Mouse (Mus musculus): ENCODE data around the gene Ccdc102a. TPM values are rescaled to one million over a fixed set of nuclear protein-coding genes. Genes with fewer than 3 reads are reported as not detected.

Ccdc102a gene
- total and polyA plus RNA-seq, 3 experiments, result 2.5 to 5.8 (median 2.8) TPM

- H3K36me3 ChIP-seq (replicated peaks in 1 of 2; ENCODE audit: control insufficient read depth in 1 of 2, insufficient read depth in 1 of 2, low read length in 1 of 2), result peaks cover 56 to 90% of the 10 kb centered on the region in 2 experiments
- H3K4me1 ChIP-seq (ENCODE audit: control insufficient read depth in 1 of 2, insufficient read depth in 2 of 2), result peaks cover 0 to 19% of the 10 kb centered on the region in 2 experiments; a peak in 2 of 4 replicates
- H3K9me3 ChIP-seq (replicated peaks; ENCODE audit: low read length), result no peaks in the 10 kb centered on the region
- in situ Hi-C loops (cut with MboI; ENCODE audit: low pct_ligation_motif_present, low pct_unique_long_range_greater_than_20kb, low sequenced_read_pairs), result no loop called here
- no peak for DNase-seq (ENCODE audit: extremely low read depth)
- dilution Hi-C loops (cut with MboI; ENCODE audit: extremely low pct_ligation_motif_present, extremely low pct_unique_long_range_greater_than_20kb, low sequenced_read_pairs), result no loop called here
- TF ChIP-seq CHD1 (IDR thresholded peaks at IDR 0.05; ENCODE audit: low read depth, low read length), result no peak
- no peak overlapping the region for H3K4me3 ChIP-seq (replicated peaks in 1 of 3; ENCODE audit: low read depth in 2 of 3, low read length in 2 of 3, poor library complexity in 1 of 3)
- H3K9ac ChIP-seq (ENCODE audit: insufficient read depth, low read depth), result no peak overlapping the region
- H3K4me2 ChIP-seq (ENCODE audit: insufficient read depth, low read depth, poor library complexity, severe bottlenecking), result no peak overlapping the region
- H3K27ac ChIP-seq (ENCODE audit: insufficient read depth, low read depth), result no peak overlapping the region
- 0 out of 2 replicates have a peak, but pooled peaks cover under 1% of the 10 kb centered on the region for H3K79me2 ChIP-seq (replicated peaks; ENCODE audit: control insufficient read depth, extremely low read depth, insufficient read depth, poor library complexity, severe bottlenecking)
- H3K27me3 ChIP-seq (replicated peaks), result no peaks in the 10 kb centered on the region
These were observed 52.6 kb downstream of the Ccdc102a start for GRCm38 (mm10) chr8:94865292-94865691.

- dilution Hi-C loops (cut with MboI; ENCODE audit: extremely low pct_ligation_motif_present, extremely low pct_unique_long_range_greater_than_20kb, low sequenced_read_pairs), result no loop called here
- H3K36me3 ChIP-seq (replicated peaks in 1 of 2; ENCODE audit: control insufficient read depth in 1 of 2, insufficient read depth in 1 of 2, low read length in 1 of 2), result peaks cover 60 to 94% of the 10 kb centered on the region in 2 experiments
- H3K27ac ChIP-seq (ENCODE audit: insufficient read depth, low read depth), result no peak overlapping the region
- in situ Hi-C loops (cut with MboI; ENCODE audit: low pct_ligation_motif_present, low pct_unique_long_range_greater_than_20kb, low sequenced_read_pairs), result no loop called here
- peaks cover 12% of the 10 kb centered on the region for H3K79me2 ChIP-seq (replicated peaks; ENCODE audit: control insufficient read depth, extremely low read depth, insufficient read depth, poor library complexity, severe bottlenecking)
- peak in 1 of 2 experiments; percentile 7; a peak in 1 of 4 replicates for TF ChIP-seq CTCF (conservative IDR thresholded peaks at IDR 0.05 in 1 of 2, IDR thresholded peaks at IDR 0.05 in 1 of 2; ENCODE audit: low read depth in 2 of 2, low read length in 2 of 2)
- no peak for TF ChIP-seq BHLHE40 (IDR thresholded peaks at IDR 0.05; ENCODE audit: low read depth, low read length)
- H3K9me3 ChIP-seq (replicated peaks; ENCODE audit: low read length), result no peaks in the 10 kb centered on the region
- no peak overlapping the region for H3K4me3 ChIP-seq (replicated peaks in 1 of 3; ENCODE audit: low read depth in 2 of 3, low read length in 2 of 3, poor library complexity in 1 of 3)
- H3K27me3 ChIP-seq (replicated peaks), result no peaks in the 10 kb centered on the region
- DNase-seq (ENCODE audit: extremely low read depth), result no peak
- H3K4me1 ChIP-seq (ENCODE audit: control insufficient read depth in 1 of 2, insufficient read depth in 2 of 2), result peaks cover 4 to 29% of the 10 kb centered on the region in 2 experiments
- H3K4me2 ChIP-seq (ENCODE audit: insufficient read depth, low read depth, poor library complexity, severe bottlenecking), result no peak overlapping the region
- no peak overlapping the region for H3K9ac ChIP-seq (ENCODE audit: insufficient read depth, low read depth)
These were observed 53.8 kb downstream of the Ccdc102a start for GRCm38 (mm10) chr8:94863897-94864673.

DNA sequence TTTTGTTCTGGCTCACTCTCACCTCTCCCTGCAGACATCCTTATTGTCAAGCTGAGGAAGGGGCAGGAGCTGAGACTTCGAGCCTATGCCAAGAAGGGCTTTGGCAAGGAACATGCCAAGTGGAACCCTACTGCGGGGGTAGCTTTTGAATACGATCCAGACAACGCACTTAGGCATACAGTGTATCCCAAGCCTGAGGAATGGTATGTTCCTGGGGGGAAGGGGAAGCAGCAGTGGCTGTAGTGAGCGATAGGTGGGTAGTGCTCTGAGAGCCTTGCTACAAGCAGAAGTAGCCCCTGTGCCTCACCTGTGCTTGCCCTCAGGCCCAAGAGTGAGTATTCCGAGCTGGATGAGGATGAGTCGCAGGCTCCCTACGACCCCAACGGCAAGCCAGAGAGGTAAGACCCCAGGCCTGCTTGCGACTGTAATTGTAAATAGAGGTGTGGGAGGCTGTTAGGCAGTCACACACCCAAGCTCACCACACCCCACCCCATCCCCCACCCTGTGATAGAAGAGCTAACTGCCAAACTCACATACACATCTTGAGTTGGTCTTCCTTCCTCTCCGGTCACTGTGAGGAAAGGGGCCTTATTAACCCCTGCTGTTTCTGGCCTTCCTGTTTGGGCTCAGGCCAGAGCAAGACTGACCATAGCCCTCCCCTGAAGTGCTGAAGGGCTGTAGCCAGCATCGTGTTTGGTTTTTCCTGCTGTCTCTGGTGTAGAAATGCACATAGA, 55.2 kb downstream of the Ccdc102a start:
- H3K79me2 ChIP-seq (replicated peaks; ENCODE audit: control insufficient read depth, extremely low read depth, insufficient read depth, poor library complexity, severe bottlenecking), result peaks cover 25% of the 10 kb centered on the region
- H3K4me1 ChIP-seq (ENCODE audit: control insufficient read depth in 1 of 2, insufficient read depth in 2 of 2), result peaks cover 6 to 27% of the 10 kb centered on the region in 2 experiments
- dilution Hi-C loops (cut with MboI; ENCODE audit: extremely low pct_ligation_motif_present, extremely low pct_unique_long_range_greater_than_20kb, low sequenced_read_pairs), result no loop called here
- H3K9ac ChIP-seq (ENCODE audit: insufficient read depth, low read depth), result no peak overlapping the region
- no peak overlapping the region for H3K27ac ChIP-seq (ENCODE audit: insufficient read depth, low read depth)
- TF ChIP-seq MEF2A (IDR thresholded peaks at IDR 0.05; ENCODE audit: borderline replicate concordance, low read depth, low read length) (no peak), MAZ (IDR thresholded peaks at IDR 0.05; ENCODE audit: low read depth, low read length) (no peak), IRF4 (IDR thresholded peaks at IDR 0.05; ENCODE audit: low read depth, low read length) (no peak), ZKSCAN1 (IDR thresholded peaks at IDR 0.05; ENCODE audit: borderline replicate concordance, low read depth, low read length) (no peak), RAD21 (IDR thresholded peaks at IDR 0.05; ENCODE audit: low read depth, low read length) (no peak), RCOR1 (conservative IDR thresholded peaks at IDR 0.05; ENCODE audit: low read depth, low read length) (no peak), GABPA (IDR thresholded peaks at IDR 0.05; ENCODE audit: insufficient replicate concordance, low read depth, low read length) (no peak)
- no peaks in the 10 kb centered on the region for H3K9me3 ChIP-seq (replicated peaks; ENCODE audit: low read length)
- no peak for DNase-seq (ENCODE audit: extremely low read depth)
- in situ Hi-C loops (cut with MboI; ENCODE audit: low pct_ligation_motif_present, low pct_unique_long_range_greater_than_20kb, low sequenced_read_pairs), result no loop called here
- H3K4me3 ChIP-seq (replicated peaks in 1 of 3; ENCODE audit: low read depth in 2 of 3, low read length in 2 of 3, poor library complexity in 1 of 3), result no peak overlapping the region
- no peak overlapping the region for H3K4me2 ChIP-seq (ENCODE audit: insufficient read depth, low read depth, poor library complexity, severe bottlenecking)
- H3K36me3 ChIP-seq (replicated peaks in 1 of 2; ENCODE audit: control insufficient read depth in 1 of 2, insufficient read depth in 1 of 2, low read length in 1 of 2), result peaks cover 60 to 84% of the 10 kb centered on the region in 2 experiments
- H3K27me3 ChIP-seq (replicated peaks), result no peaks in the 10 kb centered on the region

All from CH12.LX (cell line).